Mouse (Mus musculus): ENCODE results near the gene Ugt1a1. TPM values are rescaled to one million over a fixed set of nuclear protein-coding genes. Genes with fewer than 3 reads are reported as not detected.

The Ugt1a1 gene
- polyA plus RNA-seq, 1 experiment from 2014 or later: 0.98 TPM

DNA sequence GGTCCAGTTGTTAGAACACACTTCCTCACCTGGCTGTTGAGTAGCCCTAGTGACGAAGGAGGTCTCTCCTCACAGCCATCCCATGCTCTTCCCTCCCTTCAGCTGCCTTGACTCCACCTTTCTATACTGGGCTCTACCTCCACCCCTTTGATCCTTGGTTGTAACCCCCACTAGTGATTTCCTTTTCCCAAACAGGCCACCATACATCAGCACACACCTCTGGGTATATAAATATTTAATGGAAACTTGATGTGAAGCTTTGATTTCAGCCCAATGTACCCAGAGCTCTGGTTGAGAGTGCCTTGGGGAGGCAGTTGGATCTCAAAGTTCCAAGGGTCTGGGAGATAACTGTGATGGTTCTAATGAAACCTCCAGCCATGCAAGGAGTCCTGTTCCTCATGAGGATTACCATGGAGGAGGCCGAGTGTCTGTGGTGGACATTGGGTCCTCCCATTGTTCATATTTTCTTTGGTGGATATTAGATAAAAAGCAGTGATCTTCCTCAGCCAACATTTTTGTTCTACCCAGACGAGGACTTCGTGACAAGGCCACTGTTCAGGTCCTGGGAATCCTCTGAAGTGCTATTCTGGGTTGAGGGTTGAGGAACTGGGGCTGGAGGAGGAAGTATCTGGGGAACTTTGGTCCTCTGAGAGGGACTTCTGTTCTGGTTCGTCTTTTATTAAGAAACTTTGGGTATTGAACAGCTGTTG is 15.1 kb downstream of the Ugt1a1 start, which contains the start of gene Mroh2a:
Mroh2a (plus strand) TSS at position 317 of the 710 bp plus-strand sequence.
- no peak for TF ChIP-seq CTCF (IDR thresholded peaks at IDR 0.05)
- H3K27me3 ChIP-seq: no peaks in the 10 kb centered on the region
- ATAC-seq (no peak), DNase-seq (ENCODE audit: low read depth, low spot score) (no peak)
- ChIA-PET CTCF (interaction anchor here (1.1 kb wide), 1 partner anchor 18 kb away, joined by 3 read pairs; no protein-coding TSS in a partner anchor), POLR2A (no interaction called here)
- in situ Hi-C loops (cut with MboI; ENCODE audit: low pct_unique_long_range_greater_than_20kb): no loop called here

GRCm38 (mm10) chr1:88227482-88227881 is 15.7 kb downstream of the Ugt1a1 start:
- ATAC-seq (no peak), DNase-seq (ENCODE audit: low read depth, low spot score) (no peak)
- CTCF ChIA-PET: no interaction called here
- in situ Hi-C loops (cut with MboI; ENCODE audit: low pct_unique_long_range_greater_than_20kb): no loop called here
- no peaks in the 10 kb centered on the region for H3K27me3 ChIP-seq
- no peak for TF ChIP-seq CTCF (IDR thresholded peaks at IDR 0.05)
- POLR2A ChIA-PET: no interaction called here

DNA sequence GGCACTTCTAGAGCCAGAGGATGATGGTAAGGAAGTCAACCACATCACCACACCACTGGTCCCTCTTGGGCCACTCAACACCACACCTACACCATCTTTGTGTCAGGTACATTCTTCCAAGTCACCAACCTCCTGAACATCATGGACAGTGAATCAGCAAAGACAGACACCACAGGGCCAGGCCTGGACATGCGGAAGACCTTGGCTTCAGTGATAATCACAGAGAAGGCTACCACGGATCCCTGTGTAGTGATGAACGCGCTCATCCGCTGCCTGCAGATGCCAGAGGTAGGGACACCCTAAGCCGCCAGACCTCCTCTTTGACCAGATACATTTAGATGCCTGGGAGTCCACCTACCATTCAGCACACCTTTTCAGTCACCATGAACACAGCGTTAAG is 16.4 kb downstream of the Ugt1a1 start:
- in situ Hi-C loops (cut with MboI; ENCODE audit: low pct_unique_long_range_greater_than_20kb): no loop called here
- ATAC-seq (no peak), DNase-seq (ENCODE audit: low read depth, low spot score) (no peak)
- H3K27me3 ChIP-seq: no peaks in the 10 kb centered on the region
- ChIA-PET POLR2A (no interaction called here), CTCF (no interaction called here)
- no peak for TF ChIP-seq CTCF (IDR thresholded peaks at IDR 0.05)

DNA sequence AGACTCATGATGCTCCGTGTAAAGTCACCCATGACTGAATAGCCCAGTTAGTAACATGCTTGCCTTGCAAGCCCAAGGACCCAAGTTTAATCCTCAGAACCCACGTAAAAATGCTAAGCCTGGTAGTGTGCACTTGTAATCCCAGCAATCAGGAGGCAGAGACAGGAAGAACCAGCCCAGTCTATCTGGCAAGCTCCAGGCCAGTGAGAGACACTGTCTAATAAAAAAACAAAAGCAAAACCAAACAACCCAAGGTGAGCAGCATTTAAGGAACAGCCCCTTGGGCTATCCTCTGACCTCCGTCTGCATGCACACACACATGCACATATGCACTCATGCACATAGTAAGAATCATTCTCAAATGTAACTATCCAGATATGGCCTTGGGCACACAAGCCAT is 17.8 kb downstream of the Ugt1a1 start:
- in situ Hi-C loops (cut with MboI; ENCODE audit: low pct_unique_long_range_greater_than_20kb): no loop called here
- ChIA-PET CTCF (no interaction called here), POLR2A (no interaction called here)
- TF ChIP-seq CTCF (IDR thresholded peaks at IDR 0.05): no peak
- ATAC-seq (no peak), DNase-seq (ENCODE audit: low read depth, low spot score) (no peak)
- no peaks in the 10 kb centered on the region for H3K27me3 ChIP-seq

DNA sequence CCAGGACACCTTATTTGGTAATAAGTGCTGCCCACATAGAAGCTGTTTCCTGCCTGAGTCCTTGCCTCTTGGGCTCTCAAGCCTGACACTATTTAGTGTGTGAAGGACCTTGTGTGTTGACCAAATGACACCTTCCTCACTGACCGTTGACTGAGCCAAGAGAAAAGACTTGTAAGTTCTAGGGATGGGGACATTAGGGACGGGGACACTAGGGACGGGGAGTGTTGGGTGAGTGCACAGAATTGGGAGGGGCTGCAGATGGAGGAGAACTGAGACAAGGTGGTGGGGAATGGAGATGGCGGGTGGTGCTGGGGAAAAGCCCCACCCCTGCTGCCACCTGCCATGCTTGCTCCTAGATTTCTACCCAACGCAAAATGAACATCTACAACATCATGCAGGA is 18.2 kb downstream of the Ugt1a1 start:
- ChIA-PET POLR2A (no interaction called here), CTCF (interaction anchor here (1.5 kb wide), 1 partner anchor 34 kb away, joined by 4 read pairs; no protein-coding TSS in a partner anchor)
- H3K27me3 ChIP-seq: no peaks in the 10 kb centered on the region
- no peak for ATAC-seq
- DNase-seq (ENCODE audit: low read depth, low spot score): no peak
- no peak for TF ChIP-seq CTCF (IDR thresholded peaks at IDR 0.05)
- in situ Hi-C loops (cut with MboI; ENCODE audit: low pct_unique_long_range_greater_than_20kb): no loop called here

DNA sequence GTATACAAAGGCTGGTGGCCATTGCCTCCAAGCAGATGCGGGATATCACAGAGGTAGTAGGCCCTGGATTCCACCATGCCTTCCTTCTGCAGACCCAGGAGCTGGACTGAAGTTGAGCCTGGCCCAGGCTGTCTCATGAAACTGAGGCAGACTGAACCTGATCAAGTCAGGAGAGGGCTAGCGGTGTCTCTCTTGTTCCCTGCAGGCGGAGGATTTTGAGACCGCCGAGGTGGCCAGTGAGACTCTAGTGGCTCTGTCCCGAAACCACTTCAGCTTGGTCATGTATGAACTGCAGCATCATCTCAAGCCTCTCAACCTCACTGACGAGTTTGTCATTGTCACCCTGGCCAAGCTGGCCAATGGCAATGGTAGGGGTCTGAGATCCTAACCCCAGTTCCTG is 18.7 kb downstream of the Ugt1a1 start:
- TF ChIP-seq CTCF (IDR thresholded peaks at IDR 0.05): no peak
- no peak for ATAC-seq
- ChIA-PET CTCF (interaction anchor here (1.1 to 1.5 kb wide), 2 partner anchors 8 to 33 kb away, joined by 3 to 4 read pairs; no protein-coding TSS in a partner anchor), POLR2A (no interaction called here)
- in situ Hi-C loops (cut with MboI; ENCODE audit: low pct_unique_long_range_greater_than_20kb): no loop called here
- no peak for DNase-seq (ENCODE audit: low read depth, low spot score)
- no peaks in the 10 kb centered on the region for H3K27me3 ChIP-seq

- POLR2A ChIA-PET: interaction anchor here (1.0 kb wide), 1 partner anchor 21 kb away, joined by 3 read pairs; no protein-coding TSS in a partner anchor
- CTCF ChIA-PET: interaction anchor here (1.1 to 1.5 kb wide), 2 partner anchors 9 to 32 kb away, joined by 3 to 4 read pairs; no protein-coding TSS in a partner anchor
- DNase-seq (ENCODE audit: low read depth, low spot score) (no peak), ATAC-seq (no peak)
- no peaks in the 10 kb centered on the region for H3K27me3 ChIP-seq
- in situ Hi-C loops (cut with MboI; ENCODE audit: low pct_unique_long_range_greater_than_20kb): no loop called here
- no peak for TF ChIP-seq CTCF (IDR thresholded peaks at IDR 0.05)
Observed at GRCm38 (mm10) chr1:88230981-88231802, 19.4 kb downstream of the Ugt1a1 start.

DNA sequence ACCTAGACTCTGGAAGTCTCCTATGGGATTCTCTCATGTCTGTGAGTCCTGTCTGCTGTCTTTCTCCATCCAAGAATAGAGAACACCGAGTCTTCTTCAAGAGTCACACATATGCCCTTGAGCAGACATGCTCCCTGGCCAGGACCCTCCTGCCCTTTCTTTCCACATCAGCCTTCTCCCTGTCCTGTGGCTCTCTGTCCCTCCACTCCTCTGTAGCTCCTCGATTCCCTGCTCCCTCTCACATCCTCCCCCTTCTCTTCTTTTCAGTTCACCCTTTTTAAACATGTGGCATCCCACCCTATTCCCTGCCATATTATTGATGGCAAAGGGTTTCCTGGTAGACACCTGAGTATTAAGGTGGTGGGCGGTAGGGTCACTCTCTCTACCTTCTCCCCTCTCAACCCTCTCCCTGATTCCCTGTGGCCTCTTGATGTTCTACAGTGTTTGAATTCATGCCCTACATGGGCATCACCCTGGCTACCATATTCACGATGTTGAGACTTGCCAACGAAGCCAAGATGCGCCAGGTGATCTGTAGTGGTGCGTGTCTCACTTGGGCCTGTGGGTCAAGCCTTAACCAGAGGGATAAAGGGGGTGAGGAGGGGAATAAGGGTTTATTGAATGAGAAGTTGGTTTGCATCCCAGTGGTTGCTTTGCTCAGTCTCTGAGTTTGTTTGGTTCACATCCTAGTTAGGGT is 20.2 kb downstream of the Ugt1a1 start:
- POLR2A ChIA-PET: interaction anchor here (1.0 kb wide), 1 partner anchor 20 kb away, joined by 3 read pairs; no protein-coding TSS in a partner anchor
- CTCF ChIA-PET: interaction anchor here (1.0 to 1.3 kb wide), 3 partner anchors 9 to 16 kb away, joined by 3 to 4 read pairs (median 3); no protein-coding TSS in a partner anchor
- H3K27me3 ChIP-seq: no peaks in the 10 kb centered on the region
- no peak for TF ChIP-seq CTCF (IDR thresholded peaks at IDR 0.05)
- DNase-seq (ENCODE audit: low read depth, low spot score) (no peak), ATAC-seq (no peak)
- in situ Hi-C loops (cut with MboI; ENCODE audit: low pct_unique_long_range_greater_than_20kb): no loop called here

DNA sequence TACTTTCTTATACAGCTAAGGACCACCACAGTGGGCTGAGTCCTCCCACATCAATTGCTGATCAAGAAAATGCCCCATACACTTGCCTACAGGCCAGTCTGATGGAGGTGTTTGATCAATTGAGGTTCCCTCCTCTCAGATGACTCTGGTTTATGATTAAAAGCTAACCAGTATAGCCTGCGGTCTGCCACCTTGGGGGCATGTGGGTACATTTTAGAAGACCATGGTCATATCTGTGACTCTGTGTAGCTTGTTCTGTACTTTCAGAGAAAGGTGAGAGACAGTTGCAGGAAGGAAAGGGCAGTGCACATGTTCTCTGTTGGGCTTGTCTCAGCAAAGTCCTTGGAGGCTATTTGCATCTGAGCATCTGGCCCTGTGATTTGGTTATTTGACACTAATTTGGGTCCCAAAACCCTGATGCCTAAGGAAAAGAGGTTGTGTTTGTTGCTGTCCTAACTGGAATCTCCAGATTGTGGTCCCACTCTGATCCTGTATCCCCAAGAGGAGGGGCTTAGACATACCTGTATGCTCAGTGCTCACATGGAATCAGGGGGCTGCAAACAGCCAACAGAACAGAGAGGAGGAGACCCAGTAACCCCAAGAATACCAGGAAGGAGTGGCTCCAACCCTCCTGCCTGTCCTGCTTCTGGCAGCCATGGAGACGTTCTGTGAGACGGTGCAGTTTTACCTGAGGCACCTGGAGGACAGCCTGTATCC is 21.1 kb downstream of the Ugt1a1 start:
- POLR2A ChIA-PET: no interaction called here
- no peaks in the 10 kb centered on the region for H3K27me3 ChIP-seq
- ATAC-seq (no peak), DNase-seq (ENCODE audit: low read depth, low spot score) (no peak)
- in situ Hi-C loops (cut with MboI; ENCODE audit: low pct_unique_long_range_greater_than_20kb): no loop called here
- CTCF ChIA-PET: interaction anchor here (1.0 to 1.3 kb wide), 2 partner anchors 14 to 15 kb away, joined by 3 to 4 read pairs; no protein-coding TSS in a partner anchor
- TF ChIP-seq CTCF (IDR thresholded peaks at IDR 0.05): no peak
